Mouse (Mus musculus): Measurements from ENCODE around the gene Tedc2. TPM values are rescaled to one million over a fixed set of nuclear protein-coding genes. Genes with fewer than 3 reads are reported as not detected.

Tedc2 gene
- 9.5 TPM for polyA plus RNA-seq (2015; fragmentation: Illumina TruSeq; extraction: RNeasy Lipid Tissue Mini Kit (QIAGEN cat#74804); ENCODE audit: low read depth, low replicate concordance)

GRCm38 (mm10) chr17:24220435-24221411 lies at the start of gene Tedc2:
TSS of gene Tedc2 (minus strand) at chr17:24220851.

GRCm38 (mm10) chr17:24251320-24252069 lies 30.8 kb upstream of the Tedc2 start, which contains the start of gene Ccnf:
TSS of gene Ccnf (minus strand) at chr17:24251484.

GRCm38 (mm10) chr17:24209043-24209915 lies 11.4 kb downstream of the Tedc2 start, which contains the start of gene Ntn3:
TSS of gene Ntn3 (minus strand) at chr17:24209531.

GRCm38 (mm10) chr17:24205284-24205888 lies 15.3 kb downstream of the Tedc2 start, which contains the start of gene Tbc1d24:
TSS of gene Tbc1d24 (minus strand) at chr17:24205562.

DNA sequence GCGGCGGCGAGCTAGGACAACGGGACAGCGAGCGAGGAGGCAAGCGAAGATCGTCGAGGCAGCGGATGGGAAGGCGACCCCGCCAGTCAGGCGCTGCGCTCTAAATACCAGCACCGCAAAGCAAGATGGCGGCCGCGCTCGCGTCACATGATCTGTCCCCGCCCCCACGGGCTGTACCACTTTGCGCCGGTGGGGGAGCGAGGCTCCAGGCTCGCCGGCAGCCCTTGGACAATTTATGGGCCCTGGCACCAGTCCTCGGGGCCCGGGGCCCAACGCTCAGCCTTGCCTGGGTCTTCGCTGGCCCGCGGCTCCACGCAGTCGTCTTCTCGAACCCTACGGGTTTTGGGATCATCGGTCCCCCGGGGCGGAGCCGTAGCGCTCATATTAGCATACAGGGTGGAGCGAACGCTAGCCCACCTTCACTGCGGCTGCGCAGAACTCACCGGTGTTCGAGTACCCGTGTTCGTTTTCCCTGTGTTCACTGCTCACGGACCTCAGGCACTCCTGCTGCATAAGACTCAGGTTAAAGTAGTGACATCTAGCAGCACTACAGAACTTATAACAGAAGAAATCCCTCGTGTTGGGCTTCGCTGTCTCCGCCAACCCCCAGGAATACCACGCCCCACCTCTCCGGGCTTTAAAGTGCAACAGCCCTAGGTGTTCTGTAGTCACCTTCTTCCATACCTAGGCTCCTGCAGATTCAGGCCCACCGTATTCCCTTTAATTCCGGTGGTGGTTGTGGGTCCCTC lies 51.2 kb downstream of the Tedc2 start, which contains the start of gene Atp6v0c:
Atp6v0c (minus strand) TSS at position 386 of the 749 bp plus-strand sequence.

Other genes with a start within 250 kb of the Tedc2 start
- not detected for gene Prss30, start 240.3 kb downstream of the Tedc2 start, polyA plus RNA-seq (2015; fragmentation: Illumina TruSeq; extraction: RNeasy Lipid Tissue Mini Kit (QIAGEN cat#74804); ENCODE audit: low read depth, low replicate concordance)
- gene Prss22, start 222.8 kb downstream of the Tedc2 start, polyA plus RNA-seq (2015; fragmentation: Illumina TruSeq; extraction: RNeasy Lipid Tissue Mini Kit (QIAGEN cat#74804); ENCODE audit: low read depth, low replicate concordance): 1.8 TPM
- gene Prss27, start 182.7 kb downstream of the Tedc2 start, polyA plus RNA-seq (2015; fragmentation: Illumina TruSeq; extraction: RNeasy Lipid Tissue Mini Kit (QIAGEN cat#74804); ENCODE audit: low read depth, low replicate concordance): not detected
- gene Kctd5, start 147.4 kb downstream of the Tedc2 start, polyA plus RNA-seq (2015; fragmentation: Illumina TruSeq; extraction: RNeasy Lipid Tissue Mini Kit (QIAGEN cat#74804); ENCODE audit: low read depth, low replicate concordance): 22.9 TPM
- 56.0 TPM for gene Pdpk1, start 69.9 kb downstream of the Tedc2 start, polyA plus RNA-seq (2015; fragmentation: Illumina TruSeq; extraction: RNeasy Lipid Tissue Mini Kit (QIAGEN cat#74804); ENCODE audit: low read depth, low replicate concordance)
- gene Amdhd2, start 57.1 kb downstream of the Tedc2 start, polyA plus RNA-seq (2015; fragmentation: Illumina TruSeq; extraction: RNeasy Lipid Tissue Mini Kit (QIAGEN cat#74804); ENCODE audit: low read depth, low replicate concordance): 21.6 TPM
- gene Atp6v0c, start 51.1 kb downstream of the Tedc2 start, polyA plus RNA-seq (2015; fragmentation: Illumina TruSeq; extraction: RNeasy Lipid Tissue Mini Kit (QIAGEN cat#74804); ENCODE audit: low read depth, low replicate concordance): 1,683 TPM
- 36.2 TPM for gene Tbc1d24, start 15.3 kb downstream of the Tedc2 start, polyA plus RNA-seq (2015; fragmentation: Illumina TruSeq; extraction: RNeasy Lipid Tissue Mini Kit (QIAGEN cat#74804); ENCODE audit: low read depth, low replicate concordance)
- gene Ntn3, start 11.3 kb downstream of the Tedc2 start, polyA plus RNA-seq (2015; fragmentation: Illumina TruSeq; extraction: RNeasy Lipid Tissue Mini Kit (QIAGEN cat#74804); ENCODE audit: low read depth, low replicate concordance): 4.9 TPM
- 3.1 TPM for gene Ccnf, start 30.6 kb upstream of the Tedc2 start, polyA plus RNA-seq (2015; fragmentation: Illumina TruSeq; extraction: RNeasy Lipid Tissue Mini Kit (QIAGEN cat#74804); ENCODE audit: low read depth, low replicate concordance)
- gene Abca17, start 130.2 kb upstream of the Tedc2 start, polyA plus RNA-seq (2015; fragmentation: Illumina TruSeq; extraction: RNeasy Lipid Tissue Mini Kit (QIAGEN cat#74804); ENCODE audit: low read depth, low replicate concordance): 0.21 TPM
- gene Abca3, start 131.1 kb upstream of the Tedc2 start, polyA plus RNA-seq (2015; fragmentation: Illumina TruSeq; extraction: RNeasy Lipid Tissue Mini Kit (QIAGEN cat#74804); ENCODE audit: low read depth, low replicate concordance): 38.3 TPM
- gene Rnps1, start 193.7 kb upstream of the Tedc2 start, polyA plus RNA-seq (2015; fragmentation: Illumina TruSeq; extraction: RNeasy Lipid Tissue Mini Kit (QIAGEN cat#74804); ENCODE audit: low read depth, low replicate concordance): 157 TPM
- gene Eci1, start 205.8 kb upstream of the Tedc2 start, polyA plus RNA-seq (2015; fragmentation: Illumina TruSeq; extraction: RNeasy Lipid Tissue Mini Kit (QIAGEN cat#74804); ENCODE audit: low read depth, low replicate concordance): 37.9 TPM
- gene Dnase1l2, start 222.3 kb upstream of the Tedc2 start, polyA plus RNA-seq (2015; fragmentation: Illumina TruSeq; extraction: RNeasy Lipid Tissue Mini Kit (QIAGEN cat#74804); ENCODE audit: low read depth, low replicate concordance): 8.0 TPM
- 26.5 TPM for gene E4f1, start 249.5 kb upstream of the Tedc2 start, polyA plus RNA-seq (2015; fragmentation: Illumina TruSeq; extraction: RNeasy Lipid Tissue Mini Kit (QIAGEN cat#74804); ENCODE audit: low read depth, low replicate concordance)
- gene Pgp, start 249.5 kb upstream of the Tedc2 start, polyA plus RNA-seq (2015; fragmentation: Illumina TruSeq; extraction: RNeasy Lipid Tissue Mini Kit (QIAGEN cat#74804); ENCODE audit: low read depth, low replicate concordance): 68.9 TPM